Mouse (Mus musculus) hindbrain, embryonic 11.5 days (tissue): ENCODE measurements around the gene Padi1. TPM values are rescaled to one million over a fixed set of nuclear protein-coding genes. Genes with fewer than 3 reads are reported as not detected.

Experiments
- ATAC-seq: fragments of 200-750 bp; cut with Nextera tagmentation; 2 replicates; pipeline ENCODE4 v1.8.0; 2017; ENCODE audit warnings: mild to moderate bottlenecking, moderate TSS enrichment, moderate library complexity; ENCODE audit not compliant: low FRiP score
- DNase-seq: peaks from one replicate; pipeline ENCODE4 v3.0.0-alpha.2; 2015; ENCODE audit warnings: low spot score
- H3K27ac ChIP-seq: fragments of 300-500 bp; sonication (generic); 2 replicates; pipeline ENCODE4 v1.5.1; 2014; ENCODE audit warnings: mild to moderate bottlenecking, low read depth, low read length
- H3K27me3 ChIP-seq: fragments of 300-500 bp; sonication (generic); 2 replicates; pipeline ENCODE4 v1.6.1; 2014; ENCODE audit warnings: mild to moderate bottlenecking, low read length, moderate library complexity, mixed read lengths; ENCODE audit not compliant: control insufficient read depth, insufficient read depth
- H3K36me3 ChIP-seq: fragments of 300-500 bp; sonication (generic); 2 replicates; pipeline ENCODE4 v1.6.1; 2014; ENCODE audit warnings: mild to moderate bottlenecking, low read length, moderate library complexity, mixed read lengths; ENCODE audit not compliant: control insufficient read depth, insufficient read depth
- H3K4me1 ChIP-seq: fragments of 300-500 bp; sonication (generic); replicated peaks from 2 replicates; pipeline ENCODE4 v1.6.1; 2014; ENCODE audit warnings: low read length, mixed read lengths; ENCODE audit not compliant: control insufficient read depth, insufficient read depth
- H3K4me2 ChIP-seq: fragments of 300-500 bp; sonication (generic); replicated peaks from 2 replicates; pipeline ENCODE4 v1.6.1; 2014; ENCODE audit warnings: mild to moderate bottlenecking, low read depth, low read length
- H3K4me3 ChIP-seq: fragments of 300-500 bp; sonication (generic); 2 replicates; pipeline ENCODE4 v1.5.1; 2014; ENCODE audit warnings: low read depth, low read length
- H3K9ac ChIP-seq: fragments of 300-500 bp; sonication (generic); 2 replicates; pipeline ENCODE4 v1.6.1; 2014; ENCODE audit warnings: low read depth, low read length
- H3K9me3 ChIP-seq: fragments of 300-500 bp; sonication (generic); 2 replicates; pipeline ENCODE4 v1.6.1; 2016; ENCODE audit warnings: low read length; ENCODE audit not compliant: control insufficient read depth
- WGBS: fragments of 180-500 bp; shearing (Covaris S2); extraction: QIAGEN DNeasy Blood & Tissue Kit; methylation state at CpG from one replicate; pipeline ENCODE4 v1.1.7; 2014; 5-methylcytosine and 5-hydroxymethylcytosine counted together
- polyA plus RNA-seq: library from polyadenylated mRNA; unstranded; fragments of >200 nt; fragmentation: Nextera tagmentation; extraction: Ambion mirVana; gene quantifications from 2 replicates; pipeline ENCODE4 v1.2.1, GENCODE M21; 2014

Padi1 gene
- polyA plus RNA-seq, 1 experiment from 2014 or later: 0.05 TPM

DNA sequence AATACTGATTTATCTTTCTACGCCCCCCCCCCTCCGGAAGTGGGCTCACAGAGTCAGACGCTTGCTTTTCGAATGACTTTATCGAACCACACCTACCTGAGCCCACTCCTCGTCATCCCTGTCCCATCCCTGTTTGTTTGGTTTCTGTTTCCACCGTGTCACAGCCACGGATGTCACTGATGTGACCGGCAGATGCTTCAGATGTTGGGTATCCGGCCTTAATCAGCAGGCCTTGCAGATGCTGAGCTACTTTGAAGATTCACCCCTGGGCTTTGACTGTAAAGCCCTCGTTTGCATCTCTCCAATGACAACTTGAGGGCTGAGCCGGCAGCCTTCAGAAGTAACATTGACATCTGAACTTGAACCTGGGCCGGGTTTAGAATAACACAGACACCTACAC is 69.0 kb downstream of the Padi1 start:
- no peak overlapping the region for H3K9ac ChIP-seq
- WGBS: 74% methylated on average over 13 of the region's 13 CpGs
- H3K9me3 ChIP-seq: no peaks in the 10 kb centered on the region
- no peaks in the 10 kb centered on the region for H3K36me3 ChIP-seq
- no peak overlapping the region for H3K27ac ChIP-seq
- ATAC-seq (no peak), DNase-seq (no peak)
- H3K4me3 ChIP-seq: no peak overlapping the region
- no peak overlapping the region for H3K4me2 ChIP-seq
- H3K27me3 ChIP-seq: no peaks in the 10 kb centered on the region
- no peaks in the 10 kb centered on the region for H3K4me1 ChIP-seq

- 90% methylated on average over 10 of the region's 10 CpGs for WGBS
- Histone ChIP-seq H3K9me3 (no peaks in the 10 kb centered on the region), H3K27ac (no peak overlapping the region), H3K36me3 (no peaks in the 10 kb centered on the region), H3K4me3 (no peak overlapping the region), H3K4me2 (no peak overlapping the region), H3K27me3 (no peaks in the 10 kb centered on the region), H3K4me1 (no peaks in the 10 kb centered on the region), H3K9ac (no peak overlapping the region)
- DNase-seq (no peak), ATAC-seq (no peak)
Observed at GRCm38 (mm10) chr4:140775876-140776275, 69.7 kb downstream of the Padi1 start.

GRCm38 (mm10) chr4:140774893-140775292 is 70.7 kb downstream of the Padi1 start:
- Histone ChIP-seq H3K9ac (no peak overlapping the region), H3K4me2 (no peak overlapping the region), H3K27me3 (no peaks in the 10 kb centered on the region), H3K4me3 (no peak overlapping the region), H3K9me3 (no peaks in the 10 kb centered on the region), H3K27ac (no peak overlapping the region), H3K4me1 (peaks cover 4% of the 10 kb centered on the region; the same call in 1 of the 2 replicates), H3K36me3 (no peaks in the 10 kb centered on the region)
- DNase-seq (no peak), ATAC-seq (no peak)
- WGBS: 88% methylated on average over 9 of the region's 9 CpGs

GRCm38 (mm10) chr4:140774025-140774800 is 71.4 kb downstream of the Padi1 start, which contains the start of gene Padi4:
Gene Padi4 (minus strand): TSS chr4:140774236.
- H3K4me3 ChIP-seq: no peak within 1 kb of the TSS
- H3K36me3 ChIP-seq: no peaks in the 10 kb centered on the region
- no peak within 1 kb of the TSS for H3K27ac ChIP-seq
- no peaks in the 10 kb centered on the region for H3K27me3 ChIP-seq
- H3K9ac ChIP-seq: no peak within 1 kb of the TSS
- no peak within 1 kb of the TSS for H3K4me2 ChIP-seq
- 89% methylated on average over 21 of the region's 21 CpGs for WGBS
- ATAC-seq (no peak), DNase-seq (no peak)
- peaks cover 4% of the 10 kb centered on the region; the same call in 1 of the 2 replicates for H3K4me1 ChIP-seq
- no peaks in the 10 kb centered on the region for H3K9me3 ChIP-seq

DNA sequence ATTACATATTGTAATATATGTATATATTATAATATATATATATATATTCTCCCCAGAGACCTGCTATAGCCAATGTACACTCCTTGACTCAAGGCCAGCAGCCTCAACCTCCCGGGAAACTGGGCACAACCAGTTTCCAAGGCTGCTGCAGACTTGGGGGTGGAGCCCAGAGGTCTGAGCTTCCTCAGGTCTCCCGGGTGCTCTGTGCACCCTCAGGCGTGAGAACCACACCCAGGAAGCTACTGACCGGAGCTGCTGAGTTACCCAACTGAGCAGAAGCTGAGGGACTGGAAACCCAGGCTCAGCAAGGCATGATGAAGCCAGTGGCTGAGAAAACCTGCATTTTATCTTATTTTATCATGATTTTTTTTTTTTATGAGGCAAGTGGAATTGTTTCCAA is 74.5 kb downstream of the Padi1 start:
- ATAC-seq (no peak), DNase-seq (no peak)
- no peaks in the 10 kb centered on the region for H3K36me3 ChIP-seq
- H3K27ac ChIP-seq: no peak overlapping the region
- H3K4me3 ChIP-seq: no peak overlapping the region
- WGBS: 56% methylated on average over 4 of the region's 4 CpGs
- no peak overlapping the region for H3K4me2 ChIP-seq
- peaks cover 4% of the 10 kb centered on the region; the same call in 1 of the 2 replicates for H3K4me1 ChIP-seq
- no peaks in the 10 kb centered on the region for H3K27me3 ChIP-seq
- H3K9me3 ChIP-seq: no peaks in the 10 kb centered on the region
- no peak overlapping the region for H3K9ac ChIP-seq

DNA sequence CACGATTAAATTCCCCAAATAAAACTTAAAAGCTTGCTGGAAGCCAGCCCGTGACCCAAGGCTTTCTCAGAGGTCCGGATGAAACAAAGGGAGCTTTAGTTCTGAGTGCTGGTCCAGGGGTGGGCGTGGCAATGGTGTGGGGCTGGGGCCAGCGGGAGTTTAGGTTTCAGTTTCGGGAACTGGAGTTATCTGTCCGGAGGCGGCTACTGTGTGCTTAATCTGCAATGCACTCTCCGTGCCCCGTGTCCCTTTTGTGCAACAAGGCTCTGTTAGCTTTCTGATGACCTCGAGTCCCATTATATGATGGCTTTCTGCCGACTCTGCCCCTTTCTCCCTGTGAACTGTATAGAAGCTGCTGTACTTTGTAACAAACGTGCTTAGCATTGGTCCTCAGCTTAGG is 75.1 kb downstream of the Padi1 start:
- DNase-seq (peak; percentile 39), ATAC-seq (no peak)
- no peaks in the 10 kb centered on the region for H3K36me3 ChIP-seq
- no peak overlapping the region for H3K27ac ChIP-seq
- H3K4me3 ChIP-seq: no peak overlapping the region; the same call in 1 of the 2 replicates
- no peak overlapping the region for H3K9ac ChIP-seq
- H3K4me2 ChIP-seq: peak overlapping the region; percentile 21; the same call in 1 of the 2 replicates
- no peaks in the 10 kb centered on the region for H3K27me3 ChIP-seq
- H3K9me3 ChIP-seq: no peaks in the 10 kb centered on the region
- WGBS: 12% methylated on average over 13 of the region's 13 CpGs
- peaks cover 4% of the 10 kb centered on the region; the same call in 1 of the 2 replicates for H3K4me1 ChIP-seq

GRCm38 (mm10) chr4:140768973-140769372 is 76.6 kb downstream of the Padi1 start:
- H3K4me2 ChIP-seq: no peak overlapping the region
- H3K9ac ChIP-seq: no peak overlapping the region
- no peaks in the 10 kb centered on the region for H3K27me3 ChIP-seq
- DNase-seq (no peak), ATAC-seq (no peak)
- 81% methylated on average over 5 of the region's 5 CpGs for WGBS
- no peak overlapping the region for H3K27ac ChIP-seq
- H3K4me1 ChIP-seq: peaks cover 4% of the 10 kb centered on the region; the same call in 1 of the 2 replicates
- no peaks in the 10 kb centered on the region for H3K36me3 ChIP-seq
- no peak overlapping the region for H3K4me3 ChIP-seq
- no peaks in the 10 kb centered on the region for H3K9me3 ChIP-seq

GRCm38 (mm10) chr4:140765936-140766335 is 79.6 kb downstream of the Padi1 start:
- H3K27ac ChIP-seq: no peak overlapping the region
- H3K36me3 ChIP-seq: no peaks in the 10 kb centered on the region
- H3K27me3 ChIP-seq: no peaks in the 10 kb centered on the region
- ATAC-seq: no peak
- no peak overlapping the region for H3K4me2 ChIP-seq
- no peak for DNase-seq
- no peak overlapping the region for H3K4me3 ChIP-seq
- WGBS: 87% methylated on average over 3 of the region's 3 CpGs
- no peak overlapping the region for H3K9ac ChIP-seq
- H3K9me3 ChIP-seq: no peaks in the 10 kb centered on the region
- H3K4me1 ChIP-seq: peaks cover 4% of the 10 kb centered on the region; the same call in 1 of the 2 replicates

DNA sequence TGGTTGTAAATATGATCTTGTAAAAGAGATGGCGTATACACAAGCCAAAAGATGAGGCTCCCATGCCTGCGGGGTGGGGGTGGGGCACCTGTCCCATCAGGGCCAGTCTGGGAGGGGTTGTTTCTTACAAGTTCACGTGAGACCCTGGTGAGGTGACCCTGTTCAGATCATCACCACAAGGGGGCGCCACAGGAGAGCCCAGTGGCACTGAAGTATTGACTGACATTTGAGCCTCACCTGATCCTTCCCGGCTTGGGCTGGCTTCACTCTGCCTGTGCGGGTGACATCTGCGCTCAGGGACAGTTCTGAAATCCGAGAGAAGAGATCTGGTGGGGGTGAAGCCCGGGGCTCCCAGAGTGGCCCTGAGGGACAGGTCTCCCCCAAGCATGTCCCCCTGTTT is 82.4 kb downstream of the Padi1 start:
- H3K27ac ChIP-seq: no peak overlapping the region
- no peaks in the 10 kb centered on the region for H3K9me3 ChIP-seq
- no peak overlapping the region for H3K4me3 ChIP-seq
- H3K9ac ChIP-seq: no peak overlapping the region
- ATAC-seq (no peak), DNase-seq (peak; percentile 70)
- WGBS: 14% methylated on average over 9 of the region's 9 CpGs
- H3K36me3 ChIP-seq: no peaks in the 10 kb centered on the region
- H3K27me3 ChIP-seq: no peaks in the 10 kb centered on the region
- no peak overlapping the region for H3K4me2 ChIP-seq
- H3K4me1 ChIP-seq: peaks cover under 1% of the 10 kb centered on the region; the same call in 1 of the 2 replicates
